Mouse (Mus musculus): ENCODE data around the gene Tmem108. TPM values are rescaled to one million over a fixed set of nuclear protein-coding genes. Genes with fewer than 3 reads are reported as not detected.
A peak's percentile ranks its signal among the peaks of the same experiment; 100 is the strongest.

Gene Tmem108
- total RNA-seq, 2 experiments from 2014 or later, result 50.2 to 54.2 TPM

GRCm38 (mm10) chr9:103465711-103466220 lies 295.9 kb downstream of the Tmem108 start:
- peak; percentile 61 to 72 for DNase-seq (ENCODE audit: low spot score in 2 of 2)

- DNase-seq (ENCODE audit: low spot score in 2 of 2), result no peak
Observed at GRCm38 (mm10) chr9:103465293-103465692, 296.3 kb downstream of the Tmem108 start.

DNA sequence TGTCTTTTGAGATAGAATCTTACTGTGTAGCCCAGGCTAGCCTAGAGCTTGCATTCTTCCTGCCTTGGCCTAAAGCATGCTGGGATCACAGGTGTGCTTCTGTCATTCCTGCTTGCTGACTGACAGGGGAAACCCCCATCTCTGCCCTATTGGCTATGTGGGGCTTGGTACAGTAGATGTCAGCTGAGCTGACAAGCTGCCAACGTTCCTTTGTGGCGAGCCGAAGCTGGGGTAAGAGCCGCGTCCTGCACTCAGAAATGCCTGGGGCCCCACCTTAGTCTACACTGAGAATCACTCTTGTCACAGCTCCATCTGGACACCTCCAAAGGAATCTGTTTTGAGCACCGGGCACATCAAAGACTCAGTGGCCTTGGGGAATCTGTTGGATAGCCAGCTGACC lies 297.8 kb downstream of the Tmem108 start:
- DNase-seq (ENCODE audit: low spot score in 2 of 2), result no peak

DNA sequence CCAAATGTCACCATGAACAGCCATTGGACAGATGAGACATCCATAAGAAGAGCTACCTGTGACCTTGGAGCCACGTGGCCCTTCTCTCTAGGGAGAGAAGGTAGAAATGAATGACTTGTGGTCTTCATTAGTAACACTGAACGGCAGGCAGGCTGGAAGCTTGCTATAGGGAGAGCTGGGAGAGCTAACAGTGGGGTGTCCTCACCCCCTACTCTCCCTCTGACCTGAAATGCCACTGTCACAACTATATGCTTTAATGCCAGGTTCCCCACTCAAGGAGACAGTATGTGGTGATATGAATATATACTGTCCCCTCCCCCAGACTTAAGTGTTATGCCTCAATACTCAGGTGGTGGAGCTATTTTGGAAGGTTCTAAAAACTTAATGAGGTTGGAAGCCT lies 301.8 kb downstream of the Tmem108 start:
- no peak for DNase-seq (ENCODE audit: low spot score in 2 of 2)

- DNase-seq (ENCODE audit: low spot score in 2 of 2), result no peak
Observed at GRCm38 (mm10) chr9:103459307-103459706, 302.3 kb downstream of the Tmem108 start.

DNA sequence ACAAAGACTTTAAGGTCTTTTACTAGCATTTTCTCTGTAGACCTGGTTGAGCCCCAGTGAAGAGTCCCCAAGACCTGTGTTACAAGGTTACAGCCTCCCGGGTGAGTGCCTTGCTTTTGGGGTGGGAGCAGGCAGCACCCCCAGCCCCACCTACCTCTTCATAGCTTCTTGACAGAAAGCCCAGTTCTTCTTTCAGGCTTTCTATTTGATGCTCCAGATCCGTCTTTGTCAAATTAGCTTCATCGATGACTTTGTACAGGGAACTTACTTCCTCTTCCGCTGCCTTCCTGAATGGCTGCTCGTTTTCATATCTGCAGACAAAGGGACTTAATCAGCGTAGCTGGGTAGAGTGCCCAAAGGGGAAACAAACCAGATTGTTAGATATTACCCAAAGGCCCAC lies 312.0 kb downstream of the Tmem108 start:
- DNase-seq (ENCODE audit: low spot score in 2 of 2), result no peak

DNA sequence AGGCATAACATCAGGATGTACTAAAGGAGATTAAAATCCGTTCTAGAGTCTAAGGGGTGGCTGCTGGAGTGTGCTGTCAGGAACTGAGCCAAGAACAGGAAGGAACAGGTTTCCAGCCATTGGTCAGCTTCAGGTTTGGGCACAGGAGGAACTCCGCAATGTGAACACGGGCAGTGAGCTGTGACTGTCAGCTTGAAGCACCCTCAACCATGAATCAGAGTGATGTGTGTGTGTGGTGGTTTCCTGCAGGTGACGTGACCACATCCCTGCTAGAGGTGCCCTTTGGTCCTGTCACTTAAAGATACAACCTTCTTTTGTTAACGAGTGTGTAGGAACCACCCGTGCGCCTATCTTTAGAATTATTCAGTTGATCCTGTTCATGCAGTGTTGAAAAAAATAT lies 312.5 kb downstream of the Tmem108 start:
- no peak for DNase-seq (ENCODE audit: low spot score in 2 of 2)

GRCm38 (mm10) chr9:103444656-103445055 lies 317.0 kb downstream of the Tmem108 start:
- DNase-seq (ENCODE audit: low spot score in 2 of 2), result no peak

DNA sequence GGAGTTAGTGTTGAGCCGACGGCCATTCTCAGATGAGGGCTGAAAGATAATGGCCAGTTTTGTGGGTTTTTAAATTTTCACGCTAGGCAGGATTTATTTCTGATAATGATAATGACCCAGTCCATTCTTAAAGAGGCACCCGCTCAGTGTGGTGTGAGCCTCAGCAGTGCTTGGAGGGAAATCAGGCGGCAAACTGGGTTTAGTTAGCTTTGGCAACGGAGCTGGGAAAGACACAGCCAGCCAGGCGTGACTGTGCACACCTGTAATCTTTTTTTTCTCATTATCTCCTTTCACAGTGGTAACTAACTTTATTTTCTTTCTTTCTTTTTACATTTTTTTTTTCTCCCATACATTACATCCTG lies 317.8 kb downstream of the Tmem108 start:
- DNase-seq (ENCODE audit: low spot score in 2 of 2), result no peak

DNA sequence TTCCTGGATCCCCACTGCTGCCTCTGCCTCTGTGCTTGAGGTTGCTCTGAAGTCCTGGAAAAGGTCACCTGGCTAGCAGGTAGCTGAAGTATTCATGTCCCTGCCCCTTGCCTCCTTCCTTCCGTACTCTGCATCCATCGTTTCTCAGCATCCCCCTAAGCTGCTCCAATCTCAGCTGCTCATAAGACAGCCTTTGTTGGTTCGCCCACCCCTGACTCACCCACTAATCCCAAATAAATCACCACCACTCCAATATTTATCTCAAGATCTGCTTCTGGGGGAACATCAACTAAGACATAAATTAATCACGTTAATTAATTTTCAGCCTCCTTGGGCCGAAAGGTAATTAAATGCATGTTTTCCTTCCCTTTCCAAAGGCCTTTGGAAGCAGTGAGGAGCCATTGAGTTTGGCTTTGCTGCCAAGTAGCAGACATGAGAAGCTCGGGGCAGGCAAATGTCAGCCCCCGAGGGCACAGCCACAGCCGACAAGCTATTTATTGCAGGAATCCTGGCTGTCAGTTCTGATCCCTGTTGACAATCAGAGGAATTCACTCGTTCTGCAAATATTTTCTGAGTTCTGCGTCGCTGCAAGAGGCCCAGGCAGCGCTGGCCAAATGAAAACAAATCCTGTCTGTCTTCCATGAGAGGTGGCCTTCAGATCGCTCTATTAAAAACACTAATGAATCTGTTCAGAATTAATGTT lies 318.4 kb downstream of the Tmem108 start:
- DNase-seq (ENCODE audit: low spot score in 2 of 2), result peak in 1 of 2 experiments; percentile 45

DNA sequence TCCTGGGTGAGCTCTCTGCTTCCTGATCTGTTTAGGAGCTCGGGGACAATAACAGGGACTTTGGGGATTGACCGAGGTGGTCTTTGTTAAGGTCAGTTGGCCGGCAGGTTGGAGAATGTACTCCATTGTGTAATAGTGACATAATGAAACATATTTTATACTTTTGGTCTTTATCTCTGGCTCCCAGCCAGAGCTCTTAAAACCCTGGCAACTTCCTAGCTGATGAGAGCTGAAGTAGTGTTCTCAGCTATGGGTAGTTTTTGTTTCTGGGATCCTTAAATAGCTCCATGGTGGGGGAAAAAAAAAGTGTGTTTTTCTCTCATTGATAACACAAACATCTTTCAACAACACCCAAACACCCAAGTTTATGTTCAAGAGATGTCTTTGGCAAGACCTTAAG lies 321.0 kb downstream of the Tmem108 start:
- DNase-seq (ENCODE audit: low spot score in 2 of 2), result no peak

- no peak for DNase-seq (ENCODE audit: low spot score in 2 of 2)
Observed at GRCm38 (mm10) chr9:103437104-103437503, 324.5 kb downstream of the Tmem108 start.

DNA sequence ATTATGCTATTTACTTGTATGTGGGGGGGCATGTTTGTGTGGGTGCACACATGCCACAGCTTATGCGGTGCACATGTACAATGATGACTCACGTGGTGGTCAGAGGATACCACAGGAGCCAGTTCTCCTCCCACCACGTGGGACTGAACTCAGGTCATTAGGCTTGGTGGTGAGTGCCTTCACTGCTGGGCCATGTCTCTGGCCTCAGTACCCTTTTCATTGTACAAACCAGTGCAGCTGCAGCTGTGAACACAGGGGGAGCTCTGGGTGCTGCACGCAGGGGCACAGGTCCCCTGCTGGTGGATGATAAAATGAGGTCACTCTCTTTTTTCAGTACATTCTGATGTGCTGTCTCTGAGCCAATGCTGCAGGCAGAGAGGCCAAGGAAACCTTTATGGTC lies 327.5 kb downstream of the Tmem108 start:
- DNase-seq (ENCODE audit: low spot score in 2 of 2), result no peak

Other genes starting within 250 kb of the Tmem108 start
- 1 to 10 TPM; 6.2 to 8.2 TPM for gene Nphp3, start 240.7 kb upstream of the Tmem108 start, total RNA-seq (2021)